Mouse (Mus musculus) midbrain, embryonic 11.5 days (tissue): ENCODE data around the gene Oas1d. TPM values are rescaled to one million over a fixed set of nuclear protein-coding genes. Genes with fewer than 3 reads are reported as not detected.
"Not testable (repeated sequence)": the region's sequence is repeated elsewhere in the genome, so short reads cannot be mapped to it uniquely, and the experiment has no call there.

Source experiments
- ATAC-seq: fragments of 200-750 bp; cut with Nextera tagmentation; 2 replicates; pipeline ENCODE4 v1.8.0; 2017; ENCODE audit warnings: moderate TSS enrichment, moderate library complexity; ENCODE audit not compliant: low FRiP score
- DNase-seq: peaks from one replicate; pipeline ENCODE4 v3.0.0; 2015; ENCODE audit warnings: low spot score; ENCODE audit errors: missing footprints
- H3K27ac ChIP-seq: fragments of 300-500 bp; sonication (generic); 2 replicates; pipeline ENCODE4 v1.5.1; 2014; ENCODE audit warnings: low read depth, low read length
- H3K27me3 ChIP-seq: fragments of 300-500 bp; sonication (generic); 2 replicates; pipeline ENCODE4 v1.6.1; 2014; ENCODE audit warnings: mild to moderate bottlenecking, low read length, moderate library complexity, mixed read lengths; ENCODE audit not compliant: control insufficient read depth, insufficient read depth
- H3K36me3 ChIP-seq: fragments of 300-500 bp; sonication (generic); 2 replicates; pipeline ENCODE4 v1.6.1; 2014; ENCODE audit warnings: mild to moderate bottlenecking, low read length, moderate library complexity, mixed read lengths; ENCODE audit not compliant: control insufficient read depth, insufficient read depth
- H3K4me1 ChIP-seq: fragments of 300-500 bp; sonication (generic); 2 replicates; pipeline ENCODE4 v1.6.1; 2014; ENCODE audit warnings: low read length; ENCODE audit not compliant: control insufficient read depth, insufficient read depth
- H3K4me2 ChIP-seq: fragments of 300-500 bp; sonication (generic); 2 replicates; pipeline ENCODE4 v1.6.1; 2014; ENCODE audit warnings: mild to moderate bottlenecking, moderate library complexity
- H3K4me3 ChIP-seq: fragments of 300-500 bp; sonication (generic); 2 replicates; pipeline ENCODE4 v1.5.1; 2014; ENCODE audit warnings: low read depth, low read length
- H3K9ac ChIP-seq: fragments of 300-500 bp; sonication (generic); 2 replicates; pipeline ENCODE4 v1.6.1; 2014; ENCODE audit warnings: low read length
- H3K9me3 ChIP-seq: fragments of 300-500 bp; sonication (generic); 2 replicates; pipeline ENCODE4 v1.6.1; 2016; ENCODE audit warnings: low read length; ENCODE audit not compliant: control insufficient read depth
- WGBS: fragments of 180-500 bp; shearing (Covaris S2); extraction: QIAGEN DNeasy Blood & Tissue Kit; methylation state at CpG from one replicate; pipeline ENCODE4 v1.1.7; 2014; 5-methylcytosine and 5-hydroxymethylcytosine counted together
- polyA plus RNA-seq: library from polyadenylated mRNA; unstranded; fragments of >200 nt; fragmentation: Nextera tagmentation; extraction: Ambion mirVana; gene quantifications from 2 replicates; pipeline ENCODE4 v1.2.1, GENCODE M21; 2014

The Oas1d gene
- not detected in 2 replicates for polyA plus RNA-seq

GRCm38 (mm10) chr5:120914204-120914603 is at the start of gene Oas1d:
TSS of gene Oas1d (plus strand) at chr5:120914536.
- not testable (repeated sequence) for H3K4me3 ChIP-seq, H3K36me3 ChIP-seq, ATAC-seq, H3K9me3 ChIP-seq, H3K4me2 ChIP-seq, H3K27ac ChIP-seq, H3K4me1 ChIP-seq, DNase-seq, H3K27me3 ChIP-seq, H3K9ac ChIP-seq
- WGBS: 51% methylated on average over 8 of the region's 8 CpGs

GRCm38 (mm10) chr5:120865336-120865860 is 48.9 kb upstream of the Oas1d start:
- Histone ChIP-seq H3K27me3 (no peaks in the 10 kb centered on the region), H3K4me3 (no peak overlapping the region), H3K36me3 (no peaks in the 10 kb centered on the region), H3K9ac (no peak overlapping the region), H3K9me3 (no peaks in the 10 kb centered on the region), H3K4me1 (no peaks in the 10 kb centered on the region), H3K27ac (no peak overlapping the region), H3K4me2 (no peak overlapping the region)
- DNase-seq (peak; percentile 87), ATAC-seq (no peak)
- 69% methylated on average over 3 of the region's 3 CpGs for WGBS

GRCm38 (mm10) chr5:120869436-120870015 is 44.8 kb upstream of the Oas1d start:
- DNase-seq (no peak), ATAC-seq (no peak)
- H3K9ac ChIP-seq: no peak overlapping the region
- no peaks in the 10 kb centered on the region for H3K36me3 ChIP-seq
- no peak overlapping the region for H3K27ac ChIP-seq
- no peak overlapping the region for H3K4me2 ChIP-seq
- H3K27me3 ChIP-seq: no peaks in the 10 kb centered on the region
- WGBS: 80% methylated on average over 7 of the region's 7 CpGs
- no peaks in the 10 kb centered on the region for H3K4me1 ChIP-seq
- no peak overlapping the region for H3K4me3 ChIP-seq
- H3K9me3 ChIP-seq: no peaks in the 10 kb centered on the region

- H3K4me1 ChIP-seq: no peaks in the 10 kb centered on the region
- no peak for ATAC-seq
- WGBS: 64% methylated on average over 3 of the region's 3 CpGs
- no peak overlapping the region for H3K4me2 ChIP-seq
- H3K36me3 ChIP-seq: no peaks in the 10 kb centered on the region
- no peak for DNase-seq
- no peak overlapping the region for H3K9ac ChIP-seq
- H3K9me3 ChIP-seq: no peaks in the 10 kb centered on the region
- H3K4me3 ChIP-seq: no peak overlapping the region
- H3K27me3 ChIP-seq: no peaks in the 10 kb centered on the region
- H3K27ac ChIP-seq: no peak overlapping the region
Measured at GRCm38 (mm10) chr5:120870081-120870480, 44.3 kb upstream of the Oas1d start.

GRCm38 (mm10) chr5:120870782-120871181 is 43.6 kb upstream of the Oas1d start:
- Histone ChIP-seq H3K9me3 (no peaks in the 10 kb centered on the region), H3K4me3 (no peak overlapping the region), H3K4me1 (no peaks in the 10 kb centered on the region), H3K27ac (no peak overlapping the region), H3K9ac (no peak overlapping the region), H3K36me3 (no peaks in the 10 kb centered on the region), H3K4me2 (no peak overlapping the region), H3K27me3 (no peaks in the 10 kb centered on the region)
- 84% methylated on average over 7 of the region's 7 CpGs for WGBS
- DNase-seq (no peak), ATAC-seq (no peak)

- no peak for DNase-seq
Measured at GRCm38 (mm10) chr5:120871469-120871868, 42.9 kb upstream of the Oas1d start.

GRCm38 (mm10) chr5:120876839-120877238 is 37.5 kb upstream of the Oas1d start:
- ATAC-seq, H3K4me1 ChIP-seq, H3K9ac ChIP-seq, H3K27ac ChIP-seq, H3K4me2 ChIP-seq, H3K36me3 ChIP-seq, DNase-seq, H3K4me3 ChIP-seq, H3K9me3 ChIP-seq, H3K27me3 ChIP-seq: not testable (repeated sequence)
- 72% methylated on average over 2 of the region's 3 CpGs for WGBS

More at GRCm38 (mm10) chr5:120871469-120871868, 42.9 kb upstream of the Oas1d start:
- Histone ChIP-seq H3K9ac (no peak overlapping the region), H3K27me3 (no peaks in the 10 kb centered on the region), H3K9me3 (no peaks in the 10 kb centered on the region), H3K27ac (no peak overlapping the region), H3K36me3 (no peaks in the 10 kb centered on the region), H3K4me2 (no peak overlapping the region), H3K4me1 (no peaks in the 10 kb centered on the region), H3K4me3 (no peak overlapping the region)
- ATAC-seq: no peak
- 73% methylated on average over 2 of the region's 2 CpGs for WGBS

- not testable (repeated sequence) for H3K4me2 ChIP-seq, H3K9me3 ChIP-seq, DNase-seq, H3K9ac ChIP-seq, ATAC-seq, H3K27me3 ChIP-seq, H3K27ac ChIP-seq, H3K36me3 ChIP-seq, H3K4me3 ChIP-seq, H3K4me1 ChIP-seq
- WGBS: 76% methylated on average over 2 of the region's 2 CpGs
Measured at GRCm38 (mm10) chr5:120877407-120877806, 36.9 kb upstream of the Oas1d start.

- not testable (repeated sequence) for H3K36me3 ChIP-seq, H3K4me1 ChIP-seq, ATAC-seq, H3K4me3 ChIP-seq, H3K9me3 ChIP-seq, H3K9ac ChIP-seq, H3K27ac ChIP-seq, H3K27me3 ChIP-seq, H3K4me2 ChIP-seq, DNase-seq
- 74% methylated on average over 2 of the region's 2 CpGs for whole genome bisulfite sequencing
Measured at GRCm38 (mm10) chr5:120878803-120879202, 35.5 kb upstream of the Oas1d start.
